Comparison of ENCODE assay signal across 7 mouse cellular contexts in genomic region chr10:120201131-120201921, GRCm38 (mm10). TPM values are rescaled to one million over a fixed set of nuclear protein-coding genes. Genes with fewer than 3 reads are reported as not detected.
A peak's percentile ranks its signal among the peaks of the same experiment; 100 is the strongest.
DNase-seq lines count a peak whose midpoint lies in the region; ATAC-seq lines count a peak whose summit lies in the region.

Gene Tmbim4, plus strand, starts transcription at chr10:120201590.

- H3K4me1 ChIP-seq in intestine, embryonic 14.5 days (replicated peaks; ENCODE audit: control insufficient read depth, insufficient read depth, low read length): no peaks in the 10 kb centered on the region
- H3K4me1 ChIP-seq in midbrain, embryonic 10.5 days: peaks cover 10% of the 10 kb centered on the region

- peak; percentile 64 for ATAC-seq in common myeloid progenitor, adult 5-6 weeks (replicated peaks; ENCODE audit: low read depth, poor library complexity, severe bottlenecking)
- ATAC-seq in intestine, embryonic 14.5 days (replicated peaks; ENCODE audit: low FRiP score, low TSS enrichment, low read depth): peak; percentile 65

- H3K27ac ChIP-seq in intestine, embryonic 14.5 days (ENCODE audit: low read depth): no peak within 1 kb of the TSS
- peak within 1 kb of the TSS; percentile 34 for H3K27ac ChIP-seq in midbrain, embryonic 10.5 days (replicated peaks)

- H3K27me3 ChIP-seq in intestine, embryonic 14.5 days (replicated peaks; ENCODE audit: control insufficient read depth, insufficient read depth, low read length): peaks cover 10% of the 10 kb centered on the region
- H3K27me3 ChIP-seq in midbrain, embryonic 10.5 days (ENCODE audit: low read depth, poor library complexity, severe bottlenecking): peaks cover 47% of the 10 kb centered on the region

- peak within 1 kb of the TSS; percentile 61 for H3K4me3 ChIP-seq in intestine, embryonic 14.5 days (ENCODE audit: low read depth, low read length)
- peak within 1 kb of the TSS; percentile 60 for H3K4me3 ChIP-seq in midbrain, embryonic 10.5 days

- no peaks in the 10 kb centered on the region for H3K9me3 ChIP-seq in intestine, embryonic 14.5 days (ENCODE audit: control insufficient read depth, low read length)
- H3K9me3 ChIP-seq in midbrain, embryonic 10.5 days (replicated peaks): no peaks in the 10 kb centered on the region

- 2% methylated on average over 65 of the region's 65 CpGs for WGBS in intestine, embryonic 14.5 days
- WGBS in midbrain, embryonic 10.5 days: 1% methylated on average over 65 of the region's 65 CpGs

- no peaks in the 10 kb centered on the region for H3K36me3 ChIP-seq in intestine, embryonic 14.5 days (ENCODE audit: control insufficient read depth, insufficient read depth, low read length)
- no peaks in the 10 kb centered on the region for H3K36me3 ChIP-seq in midbrain, embryonic 10.5 days

- peak; percentile 68 for DNase-seq in R1 (ENCODE audit: low read depth, low spot score)
- peak; percentile 80 to 84 for DNase-seq in gastrocnemius, postnatal 36 days
- DNase-seq in intestine, embryonic 14.5 days (ENCODE audit: low spot score): peak; percentile 81
- peak; percentile 34 for DNase-seq in left cerebral cortex, postnatal 4 days
- peak; percentile 64 for DNase-seq in midbrain, embryonic 10.5 days (ENCODE audit: low spot score)
- peak; percentile 62 for DNase-seq in spleen, adult 12 weeks (ENCODE audit: low spot score)

- H3K4me2 ChIP-seq in intestine, embryonic 14.5 days (ENCODE audit: low read length): peak within 1 kb of the TSS; percentile 94

- intact Hi-C loops in gastrocnemius, postnatal 36 days (cut with DNase I): no loop called here
- intact Hi-C loops in left cerebral cortex, postnatal 4 days (cut with DNase I): loop anchor here (10.0 kb wide), 1 partner anchor 407 kb away; no protein-coding TSS in a partner anchor

- H3K9ac ChIP-seq in intestine, embryonic 14.5 days (ENCODE audit: low read length): peak within 1 kb of the TSS; percentile 37

RNA-seq across cellular contexts. Expression of gene Tmbim4, which starts in this region (rescaled TPM):
- total RNA-seq in common myeloid progenitor, adult 5-6 weeks (2017): 97.8 and 138 TPM in 2 replicates
- total RNA-seq in gastrocnemius, postnatal 36 days (2021): 10 to 100 TPM; 63.8 to 67.3 TPM
- 101 and 104 TPM in 2 replicates for polyA plus RNA-seq in intestine, embryonic 14.5 days (2014; fragmentation: Nextera tagmentation; extraction: Ambion mirVana)
- total RNA-seq in left cerebral cortex, postnatal 4 days (2021): 10 to 100 TPM; 41.2 to 46.1 TPM
- polyA plus RNA-seq in midbrain, embryonic 10.5 days (2016; fragmentation: Nextera tagmentation; extraction: Ambion mirVana): 93.2 and 93.3 TPM in 2 replicates
